In genomic region chr2:130664102-130664701, GRCm38 (mm10) we compare ENCODE assay signal across 8 mouse cellular contexts. TPM values are rescaled to one million over a fixed set of nuclear protein-coding genes. Genes with fewer than 3 reads are reported as not detected.
DNase-seq lines count a peak whose midpoint lies in the region; ATAC-seq lines count a peak whose summit lies in the region.

Gene Ddrgk1 (minus strand): TSS chr2:130664659.

- H3K4me1 ChIP-seq in hindbrain, embryonic 16.5 days (ENCODE audit: control insufficient read depth, insufficient read depth, low read depth, low read length) = peaks cover 29% of the 10 kb centered on the region

- peak within 1 kb of the TSS; percentile 100 for H3K27ac ChIP-seq in hindbrain, embryonic 16.5 days (ENCODE audit: low read depth, low read length)
- H3K27ac ChIP-seq in macrophage = peak within 1 kb of the TSS; percentile 77

- no peaks in the 10 kb centered on the region for H3K27me3 ChIP-seq in hindbrain, embryonic 16.5 days (replicated peaks; ENCODE audit: control insufficient read depth, insufficient read depth, low read length)

- H3K36me3 ChIP-seq in hindbrain, embryonic 16.5 days (ENCODE audit: control insufficient read depth, insufficient read depth, low read length) = peaks cover 9% of the 10 kb centered on the region
- peaks cover 28% of the 10 kb centered on the region for H3K36me3 ChIP-seq in macrophage (ENCODE audit: inconsistent target)

- peak within 1 kb of the TSS; percentile 75 for H3K4me2 ChIP-seq in hindbrain, embryonic 16.5 days (ENCODE audit: low read length)

- under 1% methylated on average over 39 of the region's 40 CpGs for WGBS in hindbrain, embryonic 16.5 days
- 0% methylated on average over 40 of the region's 40 CpGs for WGBS in macrophage (ENCODE audit: missing documents)

- H3K9ac ChIP-seq in hindbrain, embryonic 16.5 days (ENCODE audit: low read depth, low read length) = peak within 1 kb of the TSS; percentile 94

- DNase-seq in WW6 (ENCODE audit: low read depth, low spot score) = peak; percentile 91
- peak; percentile 63 to 87 for DNase-seq in cerebellum, postnatal 4 days (ENCODE audit: low spot score in 2 of 2)
- DNase-seq in gastrocnemius, adult 18-20 months (ENCODE audit: low spot score) = peak; percentile 91
- peak; percentile 87 to 94 for DNase-seq in left cerebral cortex, adult 18-20 months (ENCODE audit: low spot score in 2 of 2)
- peak; percentile 97 for DNase-seq in right cerebral cortex, adult 18-20 months
- peak; percentile 64 for DNase-seq in urinary bladder, postnatal 10 days (ENCODE audit: low spot score)

- H3K9me3 ChIP-seq in hindbrain, embryonic 16.5 days (ENCODE audit: control insufficient read depth, low read length) = no peaks in the 10 kb centered on the region

- H3K4me3 ChIP-seq in hindbrain, embryonic 16.5 days (ENCODE audit: low read length) = peak within 1 kb of the TSS; percentile 66
- H3K4me3 ChIP-seq in macrophage (ENCODE audit: inconsistent target) = peak within 1 kb of the TSS; percentile 36

- H3K79me2 ChIP-seq in macrophage (ENCODE audit: inconsistent target) = peaks cover 16% of the 10 kb centered on the region

- ATAC-seq in hindbrain, embryonic 16.5 days = peak; percentile 98

RNA-seq across cellular contexts. Expression of gene Ddrgk1, which starts in this region (rescaled TPM):
- 100 to 1,000 TPM; 117 to 118 TPM for total RNA-seq in gastrocnemius, adult 18-20 months (2021)
- 77.4 and 80.3 TPM in 2 replicates for polyA plus RNA-seq in hindbrain, embryonic 16.5 days (2015; fragmentation: Nextera tagmentation; extraction: Ambion mirVana)
- 100 to 1,000 TPM; 102 to 109 TPM for total RNA-seq in left cerebral cortex, adult 18-20 months (2021)
- total RNA-seq in macrophage (2018; cell fraction: chromatin; rRNA removed) = 10 to 100 TPM; 14.0 to 94.5 (median 55.2) TPM
- total RNA-seq in macrophage (2018; cell fraction: cytosol; rRNA removed) = 100 to 1,000 TPM in 21 of 26 experiments, 10 to 100 TPM in 5; 86.1 to 141 (median 114) TPM
- 100 to 1,000 TPM in 4 of 26 experiments, 10 to 100 TPM in 22; 28.4 to 111 (median 78.0) TPM for total RNA-seq in macrophage (2018; cell fraction: nucleus; rRNA removed)
- polyA plus RNA-seq in macrophage (2018) = 102 to 199 TPM (median 109 TPM) in 3 replicates

Comparison
In these comparisons a context has a peak if more than half of its experiments do, and no peak if none do; other contexts are left out.
1. Peak in every context shown above with its lines: DNase-seq, ATAC-seq, H3K4me3 ChIP-seq and H3K27ac ChIP-seq.